Mouse (Mus musculus) C2C12 (cell line): ENCODE data around the gene Wbp2nl.

Experiments used
- CEBPB ChIP-seq: IDR thresholded peaks from one replicate; pipeline ENCODE4 v1.6.1; 2011; ENCODE audit warnings: low read depth, mild to moderate bottlenecking, control low read depth, moderate library complexity
- CTCF ChIP-seq: IDR thresholded peaks from one replicate; pipeline ENCODE4 v1.5.1; 2011; ENCODE audit not compliant: control insufficient read depth, insufficient read depth, insufficient read length
- MAX ChIP-seq: IDR thresholded peaks from one replicate; pipeline ENCODE4 v1.6.1; 2011; ENCODE audit warnings: mild to moderate bottlenecking, control low read depth

DNA sequence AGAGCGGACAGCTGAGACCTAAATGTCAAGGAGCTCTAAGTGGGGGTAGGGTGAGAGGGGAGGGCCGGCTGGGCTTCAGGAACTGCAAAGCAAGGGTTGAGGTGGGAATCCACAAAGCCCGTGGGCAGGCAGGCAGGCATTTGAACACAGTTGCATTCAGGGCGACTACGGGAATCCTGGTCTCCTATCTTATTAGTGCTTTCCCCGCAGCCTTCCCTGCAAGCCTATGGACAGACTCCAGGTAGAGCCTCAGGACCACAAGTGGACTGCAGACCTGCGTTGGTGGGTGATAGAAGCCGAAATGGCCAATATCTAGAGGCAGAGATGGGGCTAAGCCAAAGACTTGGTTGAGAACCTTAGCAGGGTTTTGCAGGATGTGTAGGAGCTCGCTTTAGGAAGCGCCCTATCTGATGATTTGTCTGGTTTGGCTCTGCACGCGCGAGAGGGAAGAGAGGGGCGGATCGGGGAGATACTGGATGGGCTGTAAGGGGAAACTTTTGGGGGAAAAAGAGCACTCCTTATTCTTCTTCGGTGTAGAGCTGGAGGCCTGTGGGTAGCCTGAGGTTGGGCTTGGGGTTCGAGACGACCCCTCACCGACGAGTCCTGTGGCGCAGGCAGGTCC lies 41.8 kb downstream of the Wbp2nl start:
- no peak for TF ChIP-seq CTCF
- TF ChIP-seq CEBPB, result no peak
- TF ChIP-seq MAX, result no peak
